10 mouse cellular contexts compared by ENCODE assay signal in the genomic region with DNA sequence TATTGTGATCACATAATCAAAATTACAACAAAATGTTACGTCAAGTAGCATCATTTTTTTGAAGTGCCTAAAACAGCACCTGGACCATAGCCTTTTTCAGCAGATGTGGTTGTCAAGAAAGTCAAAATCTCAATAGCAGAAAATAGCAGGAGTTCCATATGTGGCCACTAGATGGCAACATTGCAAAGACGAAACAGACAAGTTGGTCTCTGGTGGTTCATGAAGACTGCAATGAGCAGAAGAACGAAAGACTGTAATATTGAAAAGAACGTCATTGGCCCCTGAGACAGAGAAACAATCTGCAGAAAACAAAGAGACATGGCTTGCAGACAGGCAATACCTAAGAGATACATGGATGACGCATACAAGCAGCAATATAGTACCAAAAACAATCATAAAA. TPM values are rescaled to one million over a fixed set of nuclear protein-coding genes. Genes with fewer than 3 reads are reported as not detected.
DNase-seq lines count a peak whose midpoint lies in the region; ATAC-seq and TF ChIP-seq lines count a peak whose summit lies in the region.
"Had no signal": no experiment of that assay in that cellular context is flagged by ENCODE, and none has a peak within 500 bp of the region (broad histone marks: within the 10 kb centered on the region; RNA-seq: fewer than 3 reads in every experiment).

No protein-coding gene starts in this region.

- no peak for TF ChIP-seq EP300 in heart, adult 2 months (IDR thresholded peaks at IDR 0.05; ENCODE audit: insufficient read depth, low read depth, low read length)

- WGBS in heart, adult 2 months: 14% methylated on average over 5 of the region's 5 CpGs
- whole genome bisulfite sequencing in heart, embryonic 10.5 days: 25% methylated on average over 5 of the region's 5 CpGs
- 21% methylated on average over 5 of the region's 5 CpGs for WGBS in hindbrain, embryonic 11.5 days
- 21% methylated on average over 5 of the region's 5 CpGs for WGBS in neural tube, embryonic 11.5 days

- no peak overlapping the region for H3K4me2 ChIP-seq in hindbrain, embryonic 11.5 days (replicated peaks; ENCODE audit: low read depth, low read length)
- H3K4me2 ChIP-seq in neural tube, embryonic 11.5 days (ENCODE audit: low read depth): no peak overlapping the region
- H3K4me2 ChIP-seq: limb, embryonic 12.5 days had no signal

- ATAC-seq in G1E (ENCODE audit: extremely low read depth, insufficient number of reproducible peaks, low FRiP score, poor library complexity, severe bottlenecking): no peak
- peak; percentile 49; the same call in 1 of the 2 replicates for ATAC-seq in hindbrain, embryonic 11.5 days (ENCODE audit: low FRiP score)
- ATAC-seq in neural tube, embryonic 11.5 days (ENCODE audit: insufficient read depth, low FRiP score, low TSS enrichment): peak; percentile 20; the same call in 1 of the 2 replicates

- intact Hi-C loops in heart, adult 2 months (cut with DNase I): no loop called here

- H3K79me2 ChIP-seq in heart, adult 2 months (replicated peaks; ENCODE audit: control insufficient read depth, insufficient read depth, low read length): no peaks in the 10 kb centered on the region

- no peaks in the 10 kb centered on the region for H3K36me3 ChIP-seq in heart, adult 2 months (ENCODE audit: control insufficient read depth, insufficient read depth, low read length)
- no peaks in the 10 kb centered on the region for H3K36me3 ChIP-seq in heart, embryonic 10.5 days
- no peaks in the 10 kb centered on the region for H3K36me3 ChIP-seq in G1E (replicated peaks)
- no peaks in the 10 kb centered on the region for H3K36me3 ChIP-seq in hindbrain, embryonic 11.5 days (ENCODE audit: control insufficient read depth, insufficient read depth, low read length)
- no peaks in the 10 kb centered on the region for H3K36me3 ChIP-seq in neural tube, embryonic 11.5 days (ENCODE audit: control insufficient read depth, insufficient read depth, low read length)
- H3K36me3 ChIP-seq: limb, embryonic 12.5 days had no signal

- H3K27ac ChIP-seq in heart, adult 2 months: no peak overlapping the region
- H3K27ac ChIP-seq in heart, embryonic 10.5 days: no peak overlapping the region
- no peak overlapping the region for H3K27ac ChIP-seq in hindbrain, embryonic 11.5 days (ENCODE audit: low read depth, low read length)
- no peak overlapping the region for H3K27ac ChIP-seq in neural tube, embryonic 11.5 days (ENCODE audit: low read depth, low read length)
- H3K27ac ChIP-seq: limb, embryonic 12.5 days had no signal

- peak; percentile 91 for TF ChIP-seq CTCF in heart, adult 2 months (IDR thresholded peaks at IDR 0.05)
- peak; percentile 31; the same call in 1 of the 2 replicates for TF ChIP-seq CTCF in G1E (IDR thresholded peaks at IDR 0.05; ENCODE audit: low read depth, low read length)

- H3K4me1 ChIP-seq in heart, adult 2 months (ENCODE audit: control insufficient read depth, insufficient read depth, low read length): no peaks in the 10 kb centered on the region
- no peaks in the 10 kb centered on the region for H3K4me1 ChIP-seq in heart, embryonic 10.5 days
- no peaks in the 10 kb centered on the region for H3K4me1 ChIP-seq in G1E (ENCODE audit: insufficient read depth, low read depth, low read length)
- H3K4me1 ChIP-seq in hindbrain, embryonic 11.5 days (replicated peaks; ENCODE audit: control insufficient read depth, insufficient read depth, low read length): no peaks in the 10 kb centered on the region
- no peaks in the 10 kb centered on the region for H3K4me1 ChIP-seq in neural tube, embryonic 11.5 days (ENCODE audit: control insufficient read depth, insufficient read depth, low read length)
- H3K4me1 ChIP-seq: limb, embryonic 12.5 days had no signal

- H3K9me3 ChIP-seq in heart, embryonic 10.5 days: no peaks in the 10 kb centered on the region
- no peaks in the 10 kb centered on the region for H3K9me3 ChIP-seq in G1E (replicated peaks)
- no peaks in the 10 kb centered on the region for H3K9me3 ChIP-seq in hindbrain, embryonic 11.5 days (ENCODE audit: control insufficient read depth, low read length)
- H3K9me3 ChIP-seq in neural tube, embryonic 11.5 days (ENCODE audit: control insufficient read depth, low read length): no peaks in the 10 kb centered on the region
- H3K9me3 ChIP-seq: limb, embryonic 12.5 days had no signal

- H3K27me3 ChIP-seq in heart, adult 2 months (ENCODE audit: control insufficient read depth, insufficient read depth, low read length): no peaks in the 10 kb centered on the region
- H3K27me3 ChIP-seq in heart, embryonic 10.5 days (ENCODE audit: insufficient read depth, poor library complexity, severe bottlenecking): no peaks in the 10 kb centered on the region
- no peaks in the 10 kb centered on the region for H3K27me3 ChIP-seq in G1E (ENCODE audit: insufficient read depth, low read length)
- H3K27me3 ChIP-seq in hindbrain, embryonic 11.5 days (ENCODE audit: control insufficient read depth, insufficient read depth, low read length): no peaks in the 10 kb centered on the region
- H3K27me3 ChIP-seq in neural tube, embryonic 11.5 days (ENCODE audit: control insufficient read depth, insufficient read depth, low read length): no peaks in the 10 kb centered on the region
- H3K27me3 ChIP-seq: limb, embryonic 12.5 days had no signal

- no peak for DNase-seq in heart, adult 2 months
- no peak for DNase-seq in heart, embryonic 10.5 days (ENCODE audit: low spot score)
- DNase-seq in G1E (ENCODE audit: low spot score): no peak
- peak; percentile 14 for DNase-seq in cerebellum, adult 9-11 months
- DNase-seq in hindbrain, embryonic 11.5 days (ENCODE audit: low spot score): peak; percentile 58
- peak; percentile 1 to 66 for DNase-seq in left cerebral cortex, adult 9 months (ENCODE audit: low spot score in 2 of 2)
- DNase-seq in neural tube, embryonic 11.5 days (ENCODE audit: low spot score): peak; percentile 35
- no peak for DNase-seq in natural killer cell, adult 2 months (ENCODE audit: low spot score in 2 of 2)

- no peak overlapping the region for H3K9ac ChIP-seq in heart, adult 2 months (ENCODE audit: low read depth, low read length)
- H3K9ac ChIP-seq in hindbrain, embryonic 11.5 days (ENCODE audit: low read depth, low read length): no peak overlapping the region
- no peak overlapping the region for H3K9ac ChIP-seq in neural tube, embryonic 11.5 days (ENCODE audit: low read length)
- H3K9ac ChIP-seq: limb, embryonic 12.5 days had no signal

- TF ChIP-seq POLR2A in heart, adult 2 months (IDR thresholded peaks at IDR 0.05; ENCODE audit: insufficient read depth, low read depth, low read length): no peak

- H3K4me3 ChIP-seq in heart, adult 2 months: no peak overlapping the region
- no peak overlapping the region for H3K4me3 ChIP-seq in heart, embryonic 10.5 days
- H3K4me3 ChIP-seq in G1E (ENCODE audit: low read depth, low read length): no peak overlapping the region
- no peak overlapping the region for H3K4me3 ChIP-seq in hindbrain, embryonic 11.5 days (ENCODE audit: low read depth, low read length)
- H3K4me3 ChIP-seq in neural tube, embryonic 11.5 days (ENCODE audit: low read depth, low read length): no peak overlapping the region
- H3K4me3 ChIP-seq: limb, embryonic 12.5 days had no signal

RNA-seq across cellular contexts. Expression of gene Gm10112, which starts 42.1 kb away (rescaled TPM):
- not detected for total RNA-seq in heart, adult 2 months (2021)
- not detected in 2 replicates for polyA plus RNA-seq in heart, adult 2 months (2012; rRNA removed)
- polyA plus RNA-seq in heart, embryonic 10.5 days (2016; fragmentation: Nextera tagmentation; extraction: Ambion mirVana): not detected in 2 replicates
- total RNA-seq in G1E (2014; fragmentation: Nextera tagmentation) (not detected in 2 replicates), G1E (2017) (not detected in 2 replicates)
- polyA plus RNA-seq in G1E (2012): not detected in 2 replicates
- polyA plus RNA-seq in hindbrain, embryonic 11.5 days (2014; fragmentation: Nextera tagmentation; extraction: Ambion mirVana): not detected in 2 replicates
- not detected in 2 replicates for polyA plus RNA-seq in neural tube, embryonic 11.5 days (2014; fragmentation: Nextera tagmentation; extraction: Ambion mirVana)
- polyA plus RNA-seq: limb, embryonic 12.5 days; testis, adult 2 months had no signal

Comparison
In these comparisons a context has a peak if more than half of its experiments do, and no peak if none do; other contexts are left out.
1. DNase-seq: peak in cerebellum, adult 9-11 months (single experiment), hindbrain, embryonic 11.5 days (single experiment), left cerebral cortex, adult 9 months (2 of 2) and neural tube, embryonic 11.5 days (single experiment); none in heart, adult 2 months (0 of 2), heart, embryonic 10.5 days (single experiment), G1E (single experiment) and natural killer cell, adult 2 months (0 of 2).